8 mouse cellular contexts compared by ENCODE assay signal in genomic region chr11:12373106-12374098, GRCm38 (mm10).
DNase-seq lines count a peak whose midpoint lies in the region; ATAC-seq and TF ChIP-seq lines count a peak whose summit lies in the region.

No protein-coding gene starts in this region.

- no peak overlapping the region for H3K4me2 ChIP-seq in hindbrain, postnatal 0 days (ENCODE audit: low read depth, low read length)

- H3K27ac ChIP-seq in cortical plate, adult 2 months (ENCODE audit: insufficient read depth, low read length), result no peak overlapping the region
- no peak overlapping the region for H3K27ac ChIP-seq in hindbrain, postnatal 0 days

- H3K9me3 ChIP-seq in hindbrain, postnatal 0 days (ENCODE audit: low read length), result no peaks in the 10 kb centered on the region

- peak; percentile 66 to 91 for DNase-seq in adrenal gland, adult (ENCODE audit: inconsistent age in 2 of 2, low spot score in 1 of 2)
- peak; percentile 80 for DNase-seq in gastrocnemius, postnatal 10 days
- peak; percentile 90 for DNase-seq in hindbrain, postnatal 0 days (ENCODE audit: low spot score)
- peak; percentile 67 for DNase-seq in left cerebral cortex, adult 11 months (ENCODE audit: low spot score)
- DNase-seq in lung, postnatal 4 days, result peak; percentile 73 to 84
- DNase-seq in right cerebral cortex, postnatal 36 days (ENCODE audit: low spot score in 2 of 2), result peak; percentile 65 to 66

- peak; percentile 95 for TF ChIP-seq CTCF in cortical plate, adult 2 months (IDR thresholded peaks at IDR 0.05; ENCODE audit: extremely low read depth, insufficient read depth, low read length)
- TF ChIP-seq CTCF in hindbrain, postnatal 0 days (IDR thresholded peaks at IDR 0.05; ENCODE audit: low read depth), result peak; percentile 94

- H3K36me3 ChIP-seq in hindbrain, postnatal 0 days (ENCODE audit: insufficient read depth, low read length), result no peaks in the 10 kb centered on the region

- TF ChIP-seq POLR2A in cortical plate, adult 2 months (IDR thresholded peaks at IDR 0.05; ENCODE audit: extremely low read depth, insufficient read depth, low read length), result no peak

- no peak overlapping the region for H3K9ac ChIP-seq in hindbrain, postnatal 0 days (replicated peaks; ENCODE audit: low read length)

- peak; percentile 92 for ATAC-seq in hindbrain, postnatal 0 days
- no peak for ATAC-seq in megakaryocyte, adult 5-6 weeks (ENCODE audit: poor library complexity, severe bottlenecking)

- H3K4me1 ChIP-seq in cortical plate, adult 2 months (ENCODE audit: control insufficient read depth, insufficient read depth, low read length), result no peaks in the 10 kb centered on the region
- H3K4me1 ChIP-seq in hindbrain, postnatal 0 days (ENCODE audit: insufficient read depth, low read length), result no peaks in the 10 kb centered on the region

- 32% methylated on average over 12 of the region's 12 CpGs for WGBS in hindbrain, postnatal 0 days

- H3K27me3 ChIP-seq in hindbrain, postnatal 0 days (ENCODE audit: insufficient read depth, low read length), result no peaks in the 10 kb centered on the region

- H3K4me3 ChIP-seq in cortical plate, adult 2 months (ENCODE audit: insufficient read depth, low read length), result no peak overlapping the region
- H3K4me3 ChIP-seq in hindbrain, postnatal 0 days (ENCODE audit: low read length), result no peak overlapping the region
